Mouse (Mus musculus): ENCODE measurements around the gene Epb41l2.

GRCm38 (mm10) chr10:25448676-25449075 lies 89.1 kb downstream of the Epb41l2 start:
- no peak for TF ChIP-seq POLR2A (IDR thresholded peaks at IDR 0.05; ENCODE audit: insufficient read depth, low read length)
- TF ChIP-seq CTCF (IDR thresholded peaks at IDR 0.05; ENCODE audit: low read depth, low read length): no peak
- no peak for TF ChIP-seq EP300 (IDR thresholded peaks at IDR 0.05; ENCODE audit: insufficient read depth, low read depth, low read length)

Measured in ES-Bruce4 (cell line).